ENCODE assay signal across 16 mouse cellular contexts in genomic region chr1:51347596-51347995, GRCm38 (mm10). TPM values are rescaled to one million over a fixed set of nuclear protein-coding genes. Genes with fewer than 3 reads are reported as not detected.
DNase-seq lines count a peak whose midpoint lies in the region; ATAC-seq and TF ChIP-seq lines count a peak whose summit lies in the region.
"Had no signal": no experiment of that assay in that cellular context is flagged by ENCODE, and none has a peak within 500 bp of the region (broad histone marks: within the 10 kb centered on the region; RNA-seq: fewer than 3 reads in every experiment).

No protein-coding gene starts in this region.

- 0 out of 2 replicates have a peak, but pooled peaks have one; percentile 28 for TF ChIP-seq CTCF in intestine, postnatal 0 days (IDR thresholded peaks at IDR 0.05; ENCODE audit: low read depth)
- peak; percentile 53; the same call in 1 of the 2 replicates for TF ChIP-seq CTCF in testis, adult 2 months (IDR thresholded peaks at IDR 0.05; ENCODE audit: control insufficient read depth, insufficient read depth, insufficient replicate concordance, low read depth, low read length)
- peak; percentile 9 to 28 (median 17); a peak in 2 of 6 replicates for TF ChIP-seq CTCF in MEL (IDR thresholded peaks at IDR 0.05 in 2 of 3, conservative IDR thresholded peaks at IDR 0.05 in 1 of 3; ENCODE audit: control insufficient read depth in 1 of 3, insufficient read depth in 1 of 3, low read depth in 2 of 3, low read length in 3 of 3, poor library complexity in 1 of 3, severe bottlenecking in 1 of 3)
- TF ChIP-seq CTCF in stomach, postnatal 0 days (IDR thresholded peaks at IDR 0.05; ENCODE audit: low read depth): peak; percentile 43

- no peak overlapping the region for H3K9ac ChIP-seq in intestine, postnatal 0 days (ENCODE audit: low read depth, low read length)
- H3K9ac ChIP-seq in intestine, embryonic 16.5 days (ENCODE audit: low read depth, low read length): no peak overlapping the region
- no peak overlapping the region for H3K9ac ChIP-seq in MEL (ENCODE audit: control insufficient read depth, low read depth, low read length, poor library complexity, severe bottlenecking)
- no peak overlapping the region for H3K9ac ChIP-seq in stomach, postnatal 0 days (ENCODE audit: low read length)
- H3K9ac ChIP-seq: heart, embryonic 15.5 days; hindbrain, embryonic 13.5 days; lung, embryonic 15.5 days had no signal

- 94% methylated on average over 3 of the region's 3 CpGs for WGBS in intestine, postnatal 0 days
- 93% methylated on average over 3 of the region's 3 CpGs for WGBS in intestine, embryonic 16.5 days
- 90% methylated on average over 3 of the region's 3 CpGs for WGBS in stomach, postnatal 0 days

- TF ChIP-seq RAD21 in MEL (IDR thresholded peaks at IDR 0.05; ENCODE audit: low read depth, low read length): peak; percentile 3

- no peaks in the 10 kb centered on the region for H3K27me3 ChIP-seq in intestine, postnatal 0 days (replicated peaks; ENCODE audit: control insufficient read depth, insufficient read depth, low read length)
- H3K27me3 ChIP-seq in intestine, embryonic 16.5 days (replicated peaks; ENCODE audit: control insufficient read depth, insufficient read depth, low read length): no peaks in the 10 kb centered on the region
- no peaks in the 10 kb centered on the region for H3K27me3 ChIP-seq in testis, adult 2 months (ENCODE audit: control insufficient read depth, insufficient read depth, low read length)
- no peaks in the 10 kb centered on the region for H3K27me3 ChIP-seq in MEL (ENCODE audit: control insufficient read depth in 1 of 2, insufficient read depth in 2 of 2, low read length in 2 of 2)
- H3K27me3 ChIP-seq in stomach, postnatal 0 days (ENCODE audit: control insufficient read depth, insufficient read depth, low read length): no peaks in the 10 kb centered on the region
- H3K27me3 ChIP-seq: heart, embryonic 15.5 days; hindbrain, embryonic 13.5 days; lung, embryonic 15.5 days had no signal

- ATAC-seq in intestine, postnatal 0 days: no peak
- ATAC-seq in intestine, embryonic 16.5 days: no peak
- no peak for ATAC-seq in stomach, postnatal 0 days (ENCODE audit: low FRiP score, low TSS enrichment)

- no peaks in the 10 kb centered on the region for H3K79me2 ChIP-seq in MEL (ENCODE audit: control insufficient read depth, insufficient read depth, low read length, poor library complexity)

- H3K4me1 ChIP-seq in intestine, postnatal 0 days (replicated peaks; ENCODE audit: control insufficient read depth, insufficient read depth, low read length): no peaks in the 10 kb centered on the region
- no peaks in the 10 kb centered on the region for H3K4me1 ChIP-seq in intestine, embryonic 16.5 days (ENCODE audit: control insufficient read depth, insufficient read depth, low read length)
- no peaks in the 10 kb centered on the region for H3K4me1 ChIP-seq in testis, adult 2 months (ENCODE audit: control insufficient read depth, insufficient read depth, low read length)
- no peaks in the 10 kb centered on the region for H3K4me1 ChIP-seq in MEL (ENCODE audit: control insufficient read depth in 1 of 2, insufficient read depth in 2 of 2, low read length in 2 of 2)
- H3K4me1 ChIP-seq in stomach, postnatal 0 days (replicated peaks; ENCODE audit: control insufficient read depth, insufficient read depth): no peaks in the 10 kb centered on the region
- H3K4me1 ChIP-seq: heart, embryonic 15.5 days; lung, embryonic 15.5 days had no signal

- no peak overlapping the region for H3K4me2 ChIP-seq in intestine, postnatal 0 days (replicated peaks; ENCODE audit: low read depth)
- no peak overlapping the region for H3K4me2 ChIP-seq in intestine, embryonic 16.5 days (ENCODE audit: low read depth, low read length)
- no peak overlapping the region for H3K4me2 ChIP-seq in stomach, postnatal 0 days (replicated peaks; ENCODE audit: low read depth)
- H3K4me2 ChIP-seq: heart, embryonic 15.5 days; hindbrain, embryonic 13.5 days; lung, embryonic 15.5 days had no signal

- H3K36me3 ChIP-seq in intestine, postnatal 0 days (ENCODE audit: control insufficient read depth, insufficient read depth): no peaks in the 10 kb centered on the region
- H3K36me3 ChIP-seq in intestine, embryonic 16.5 days (ENCODE audit: control insufficient read depth, insufficient read depth, low read length): no peaks in the 10 kb centered on the region
- H3K36me3 ChIP-seq in testis, adult 2 months (ENCODE audit: control insufficient read depth, insufficient read depth, low read length): no peaks in the 10 kb centered on the region
- H3K36me3 ChIP-seq in MEL (ENCODE audit: control insufficient read depth in 1 of 2, insufficient read depth in 2 of 2, low read length in 2 of 2): no peaks in the 10 kb centered on the region
- no peaks in the 10 kb centered on the region for H3K36me3 ChIP-seq in stomach, postnatal 0 days (ENCODE audit: control insufficient read depth, insufficient read depth, low read length)
- H3K36me3 ChIP-seq: heart, embryonic 15.5 days; hindbrain, embryonic 13.5 days; lung, embryonic 15.5 days had no signal

- 0 out of 2 replicates have a peak, but pooled peaks cover 3% of the 10 kb centered on the region for H3K9me3 ChIP-seq in intestine, postnatal 0 days (ENCODE audit: control insufficient read depth)
- H3K9me3 ChIP-seq in intestine, embryonic 16.5 days (ENCODE audit: control insufficient read depth, low read length): no peaks in the 10 kb centered on the region
- H3K9me3 ChIP-seq in MEL (replicated peaks; ENCODE audit: insufficient read depth, low read length): no peaks in the 10 kb centered on the region
- no peaks in the 10 kb centered on the region for H3K9me3 ChIP-seq in stomach, postnatal 0 days (ENCODE audit: control insufficient read depth, low read length)
- H3K9me3 ChIP-seq: heart, embryonic 15.5 days; hindbrain, embryonic 13.5 days; lung, embryonic 15.5 days had no signal

- no peak overlapping the region for H3K27ac ChIP-seq in intestine, postnatal 0 days (ENCODE audit: low read depth, low read length)
- H3K27ac ChIP-seq in intestine, embryonic 16.5 days (ENCODE audit: low read length): no peak overlapping the region
- no peak overlapping the region for H3K27ac ChIP-seq in testis, adult 2 months (ENCODE audit: control insufficient read depth, insufficient read depth, low read depth, low read length)
- no peak overlapping the region for H3K27ac ChIP-seq in MEL (ENCODE audit: control insufficient read depth, low read depth, low read length)
- H3K27ac ChIP-seq in stomach, postnatal 0 days (replicated peaks): no peak overlapping the region
- H3K27ac ChIP-seq: heart, embryonic 15.5 days; hindbrain, embryonic 13.5 days; lung, embryonic 15.5 days had no signal

- TF ChIP-seq POLR2A in testis, adult 2 months (IDR thresholded peaks at IDR 0.05; ENCODE audit: control insufficient read depth, low read depth, low read length): no peak
- TF ChIP-seq POLR2A in MEL (IDR thresholded peaks at IDR 0.05; ENCODE audit: control insufficient read depth in 1 of 2, insufficient read depth in 1 of 2, low read depth in 1 of 2, low read length in 2 of 2, poor library complexity in 1 of 2): no peak

- H3K4me3 ChIP-seq in intestine, postnatal 0 days (ENCODE audit: low read depth, low read length): no peak overlapping the region
- no peak overlapping the region for H3K4me3 ChIP-seq in intestine, embryonic 16.5 days (ENCODE audit: low read length)
- H3K4me3 ChIP-seq in testis, adult 2 months (ENCODE audit: control insufficient read depth, low read depth, low read length): no peak overlapping the region
- H3K4me3 ChIP-seq in MEL (ENCODE audit: control insufficient read depth in 1 of 2, insufficient read depth in 1 of 2, low read depth in 2 of 2, low read length in 2 of 2): no peak overlapping the region
- no peak overlapping the region for H3K4me3 ChIP-seq in stomach, postnatal 0 days (ENCODE audit: low read depth, low read length)
- H3K4me3 ChIP-seq: heart, embryonic 15.5 days; hindbrain, embryonic 13.5 days; lung, embryonic 15.5 days had no signal

- DNase-seq in testis, postnatal 10 days (ENCODE audit: low spot score): no peak
- peak; percentile 33 for DNase-seq in MEL (ENCODE audit: low read depth, low spot score)
- no peak for DNase-seq in stomach, postnatal 0 days (ENCODE audit: low spot score)
- DNase-seq in urinary bladder, postnatal 10 days (ENCODE audit: low spot score): no peak
- DNase-seq in gastrocnemius, postnatal 10 days: no peak
- DNase-seq: adrenal gland, postnatal 25 days; cerebellum, adult 2 months; kidney, postnatal 14 days; midbrain, embryonic 14.5 days; right cerebral cortex, adult 18-20 months had no signal

- TF ChIP-seq EP300 in MEL (IDR thresholded peaks at IDR 0.05; ENCODE audit: low read depth in 1 of 2, low read length in 2 of 2): no peak
- TF ChIP-seq EP300 in stomach, postnatal 0 days (optimal IDR thresholded peaks at IDR 0.05): no peak

TF ChIP-seq in MEL, 35 proteins besides CTCF, POLR2A, EP300 and RAD21 (continues in another document):
- TF ChIP-seq RCOR1 (IDR thresholded peaks at IDR 0.05; ENCODE audit: low read depth, low read length) (no peak), USF1 (IDR thresholded peaks at IDR 0.05; ENCODE audit: low read depth, low read length) (no peak), CHD1 (IDR thresholded peaks at IDR 0.05; ENCODE audit: low read depth, low read length) (no peak), ETS1 (IDR thresholded peaks at IDR 0.05; ENCODE audit: low read depth, low read length) (no peak), GATA1 (IDR thresholded peaks at IDR 0.05; ENCODE audit: low read depth, low read length) (no peak), CHD2 (IDR thresholded peaks at IDR 0.05; ENCODE audit: low read length) (no peak), USF2 (IDR thresholded peaks at IDR 0.05; ENCODE audit: borderline replicate concordance in 1 of 2, insufficient read depth in 1 of 2, low read depth in 1 of 2, low read length in 2 of 2) (no peak), HCFC1 (IDR thresholded peaks at IDR 0.05; ENCODE audit: low read depth, low read length) (no peak), ELF1 (IDR thresholded peaks at IDR 0.05; ENCODE audit: low read depth, low read length) (no peak), SMC3 (IDR thresholded peaks at IDR 0.05; ENCODE audit: low read depth, low read length) (no peak), NELFE (IDR thresholded peaks at IDR 0.05; ENCODE audit: low read depth, low read length) (no peak), BHLHE40 (IDR thresholded peaks at IDR 0.05; ENCODE audit: borderline replicate concordance, low read depth, low read length) (no peak), ZKSCAN1 (IDR thresholded peaks at IDR 0.05; ENCODE audit: low read depth, low read length) (no peak)

RNA-seq across cellular contexts. Expression of gene Cavin2, which starts 58.7 kb away (rescaled TPM):
- polyA plus RNA-seq in intestine, postnatal 0 days (2015; fragmentation: Nextera tagmentation; extraction: Ambion mirVana): 47.0 and 50.0 TPM in 2 replicates
- polyA plus RNA-seq in intestine, embryonic 16.5 days (2015; fragmentation: Nextera tagmentation; extraction: Ambion mirVana): 72.7 and 76.3 TPM in 2 replicates
- 1.2 and 2.0 TPM in 2 replicates for polyA plus RNA-seq in testis, adult 2 months (2012; rRNA removed)
- not detected in 2 replicates for total RNA-seq in MEL (2012; rRNA removed)
- not detected for polyA plus RNA-seq in MEL (2012; ENCODE audit: insufficient read depth in 1 of 2, insufficient read length in 2 of 2, low read depth in 1 of 2, low replicate concordance in 2 of 2, missing spikeins in 1 of 2)
- 42.5 and 46.1 TPM in 2 replicates for polyA plus RNA-seq in stomach, postnatal 0 days (2015; fragmentation: Nextera tagmentation; extraction: Ambion mirVana)
- 10 to 100 TPM; 81.7 to 88.6 TPM for total RNA-seq in gastrocnemius, postnatal 10 days (2021)

Comparison
In these comparisons a context has a peak if more than half of its experiments do, and no peak if none do; other contexts are left out.
1. RNA of gene Cavin2, which starts 58.7 kb away (polyA plus RNA-seq): 72.7 to 76.3 TPM in intestine, embryonic 16.5 days, 47.0 to 50.0 TPM in intestine, postnatal 0 days and 42.5 to 46.1 TPM in stomach, postnatal 0 days; 1.2 to 2.0 TPM in testis, adult 2 months and not detected in MEL; every median in the first group is over 10 times any median in the second.
2. Peak in every context shown above with its lines, with median percentiles within 50 percentile points of each other: CTCF ChIP-seq.